Mouse (Mus musculus) brain, adult 2 months (tissue): ENCODE data around the gene Phf11d.
"Not testable (repeated sequence)": the region's sequence is repeated elsewhere in the genome, so short reads cannot be mapped to it uniquely, and the experiment has no call there.

Source experiments
- DNase-seq: peaks from one replicate; pipeline ENCODE4 v3.0.0; 2011; ENCODE audit warnings: low read depth, low spot score

Phf11d gene

DNA sequence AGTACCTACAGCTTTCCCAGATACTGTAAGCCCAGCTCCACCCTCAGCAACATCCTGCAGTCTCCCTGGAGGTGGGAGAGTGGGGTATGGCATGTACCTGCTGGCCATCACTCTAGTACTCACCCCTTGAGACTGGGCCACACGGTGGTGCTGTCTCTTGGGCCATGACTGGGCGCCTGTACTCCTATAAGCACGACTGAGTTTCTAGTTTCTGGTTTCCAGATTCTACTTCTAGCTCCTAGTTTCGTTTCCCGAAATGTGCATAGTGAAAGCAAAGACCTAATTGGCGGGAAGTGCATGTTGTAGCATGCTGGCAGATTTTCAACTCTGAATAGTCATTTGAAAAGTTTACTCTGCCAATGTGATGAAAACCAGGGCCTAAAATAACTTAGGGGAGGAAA lies at the start of gene Phf11d:
TSS of gene Phf11d (minus strand) at position 227 of the 401 bp plus-strand sequence.
- DNase-seq: peak; percentile 42

DNA sequence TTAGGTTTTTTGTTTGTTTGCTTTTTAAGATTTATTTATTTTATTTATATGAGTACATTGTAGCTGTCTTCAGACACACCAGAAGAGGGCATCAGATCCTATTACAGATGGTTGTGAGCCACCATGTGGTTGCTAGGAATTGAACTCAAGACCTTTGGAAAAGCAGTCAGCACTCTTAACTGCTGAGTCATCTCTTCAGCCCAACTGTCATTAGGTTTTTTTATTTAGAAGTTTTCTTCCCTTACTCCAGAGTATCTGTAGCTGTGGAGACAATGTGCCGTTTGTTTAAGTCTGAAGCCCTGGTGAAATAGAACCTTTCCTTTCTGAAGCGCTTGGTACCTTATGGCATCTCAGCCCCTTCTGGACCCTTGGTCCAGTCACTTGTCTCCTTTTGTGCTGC lies 49.7 kb upstream of the Phf11d start:
- DNase-seq: not testable (repeated sequence)

DNA sequence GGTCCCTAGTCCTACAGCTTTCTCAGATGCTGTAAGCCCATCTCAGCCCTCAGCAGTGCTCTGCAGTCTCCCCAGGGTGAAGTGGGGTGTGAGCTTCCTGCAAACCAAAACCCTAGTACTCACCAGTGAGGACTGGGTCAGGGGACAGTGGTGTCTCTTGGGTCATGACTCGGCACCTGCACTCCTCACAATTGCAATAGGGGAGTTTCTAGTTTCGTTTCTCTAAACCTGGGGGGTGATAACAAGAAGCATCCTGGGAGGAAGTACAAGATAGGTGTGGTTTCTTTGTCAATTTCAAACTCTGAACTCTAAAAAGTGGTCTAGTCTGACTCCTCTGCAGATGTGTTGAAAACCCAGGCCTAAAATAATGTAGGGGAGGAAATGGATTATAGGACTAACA lies 31.7 kb upstream of the Phf11d start:
- no peak for DNase-seq

GRCm38 (mm10) chr14:59395281-59395680 lies 30.0 kb upstream of the Phf11d start, which contains the start of gene Phf11c:
TSS of gene Phf11c (minus strand) at chr14:59395381.
- DNase-seq: no peak

- DNase-seq: peak; percentile 20
Observed at GRCm38 (mm10) chr14:59390181-59390580, 24.9 kb upstream of the Phf11d start.

- no peak for DNase-seq
Observed at GRCm38 (mm10) chr14:59389532-59389931, 24.3 kb upstream of the Phf11d start.

- DNase-seq: no peak
Observed at GRCm38 (mm10) chr14:59370348-59371068, 5.2 kb upstream of the Phf11d start.

GRCm38 (mm10) chr14:59366386-59367105 lies 1.3 kb upstream of the Phf11d start:
- no peak for DNase-seq

DNA sequence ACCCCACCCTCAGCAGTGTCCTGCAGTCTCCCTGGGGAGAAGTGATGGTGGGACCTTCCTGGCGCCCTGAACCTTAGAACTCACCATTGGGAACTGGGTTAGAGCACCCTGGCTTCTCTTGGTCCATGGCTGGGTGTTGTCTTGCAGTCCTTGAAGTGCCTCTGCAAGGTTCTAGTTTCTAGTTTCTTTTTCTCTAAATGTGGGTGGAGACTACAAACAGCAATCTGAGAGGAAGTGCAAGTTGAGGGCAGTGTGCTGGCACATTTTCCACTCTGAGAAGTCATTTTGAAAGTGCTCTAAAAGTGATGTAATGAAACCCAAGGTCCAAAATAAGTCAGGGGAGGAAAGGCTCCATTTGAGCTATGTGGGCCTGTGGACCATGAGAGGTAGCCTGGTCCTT lies 24.1 kb downstream of the Phf11d start, which contains the start of gene Phf11b:
TSS of gene Phf11b (minus strand) at position 163 of the 400 bp plus-strand sequence.
- peak; percentile 2 for DNase-seq

DNA sequence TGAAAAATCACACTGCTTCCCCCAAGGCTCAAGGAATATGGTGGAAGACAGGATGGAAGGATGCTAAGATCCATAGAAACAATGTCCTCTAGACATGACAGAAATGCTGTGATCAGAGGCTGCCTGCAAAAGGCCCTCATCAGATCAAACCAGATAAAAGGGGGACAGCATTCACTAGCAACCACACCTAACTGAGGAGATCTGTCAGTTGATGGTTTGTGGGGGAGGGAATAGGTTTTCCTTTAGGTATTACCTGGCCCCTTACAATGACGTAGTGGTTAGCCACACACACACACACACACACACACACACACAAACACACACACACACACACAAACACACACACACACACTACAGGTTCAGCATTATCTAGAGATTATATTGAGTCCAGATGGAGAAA lies 25.7 kb downstream of the Phf11d start:
- DNase-seq: no peak

DNA sequence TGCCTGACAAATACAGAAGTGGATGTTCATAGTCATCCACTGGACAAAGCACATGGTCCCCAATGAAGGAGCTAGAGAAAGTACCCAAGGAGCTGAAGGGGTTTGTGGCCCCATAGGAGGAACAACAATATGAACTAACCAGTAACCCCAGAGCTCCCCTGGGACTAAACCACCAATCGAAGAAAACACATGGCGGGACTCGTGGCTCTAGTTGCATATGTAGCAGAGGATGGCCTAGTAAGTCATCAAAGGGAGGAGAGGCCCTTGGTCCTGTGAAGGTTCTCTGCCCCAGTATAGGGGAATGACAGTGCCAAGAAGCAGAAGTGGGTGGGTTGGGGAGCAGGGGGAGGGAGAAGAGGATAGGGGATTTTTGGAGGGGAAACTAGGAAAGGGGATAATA lies 29.2 kb downstream of the Phf11d start:
- not testable (repeated sequence) for DNase-seq

GRCm38 (mm10) chr14:59330499-59330898 lies 34.8 kb downstream of the Phf11d start:
- DNase-seq: peak; percentile 56

DNA sequence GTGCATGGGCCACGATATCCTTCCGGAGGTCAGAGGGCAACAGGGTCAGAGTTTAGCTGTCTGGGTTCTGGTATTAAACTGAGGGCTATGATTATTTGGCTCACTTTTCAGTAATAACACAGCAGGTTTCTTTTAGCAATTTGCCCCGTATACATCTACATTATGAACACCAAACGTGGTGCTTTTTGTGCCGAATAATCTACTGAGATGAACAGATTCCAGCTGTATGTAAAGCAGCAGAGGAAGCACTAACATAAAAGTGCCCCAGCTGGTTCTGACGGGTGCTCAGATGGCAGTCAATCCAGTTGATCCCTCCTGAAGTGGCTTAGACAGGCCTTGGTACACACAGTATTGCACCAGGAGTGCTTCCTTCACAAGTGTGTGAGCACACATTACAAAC lies 45.3 kb downstream of the Phf11d start:
- DNase-seq: not testable (repeated sequence)

GRCm38 (mm10) chr14:59319036-59319435 lies 46.2 kb downstream of the Phf11d start:
- DNase-seq: not testable (repeated sequence)
